ENCODE assay signal across 8 mouse cellular contexts in genomic region chr4:155249257-155249647, GRCm38 (mm10). TPM values are rescaled to one million over a fixed set of nuclear protein-coding genes. Genes with fewer than 3 reads are reported as not detected.
DNase-seq lines count a peak whose midpoint lies in the region; ATAC-seq lines count a peak whose summit lies in the region.

No protein-coding gene starts in this region.

- H3K9ac ChIP-seq in intestine, embryonic 16.5 days (ENCODE audit: low read depth, low read length): peak overlapping the region; percentile 86

- DNase-seq in adrenal gland, postnatal 10 days: peak; percentile 95
- peak; percentile 96 for DNase-seq in embryo, embryonic 9.5 days (ENCODE audit: extremely low spot score)
- DNase-seq in gastrocnemius, postnatal 4 days (ENCODE audit: low spot score in 2 of 2): peak; percentile 81 to 92
- DNase-seq in left cerebral cortex, postnatal 25 days (ENCODE audit: low spot score in 2 of 2): peak; percentile 94 to 96
- DNase-seq in mesoderm, embryonic 11.5 days (ENCODE audit: low read depth, low spot score): peak; percentile 96
- peak; percentile 88 for DNase-seq in right cerebral cortex, postnatal 25 days
- peak; percentile 91 to 92 for DNase-seq in urinary bladder, postnatal 36 days (ENCODE audit: low spot score in 2 of 2)

- no peaks in the 10 kb centered on the region for H3K27me3 ChIP-seq in intestine, embryonic 16.5 days (replicated peaks; ENCODE audit: control insufficient read depth, insufficient read depth, low read length)

- ATAC-seq in intestine, embryonic 16.5 days: peak; percentile 76

- H3K4me1 ChIP-seq in intestine, embryonic 16.5 days (ENCODE audit: control insufficient read depth, insufficient read depth, low read length): peaks cover 23% of the 10 kb centered on the region

- peak overlapping the region; percentile 63 for H3K4me3 ChIP-seq in intestine, embryonic 16.5 days (ENCODE audit: low read length)

- H3K27ac ChIP-seq in intestine, embryonic 16.5 days (ENCODE audit: low read length): peak overlapping the region; percentile 99

- peak overlapping the region; percentile 92 for H3K4me2 ChIP-seq in intestine, embryonic 16.5 days (ENCODE audit: low read depth, low read length)

- no peaks in the 10 kb centered on the region for H3K9me3 ChIP-seq in intestine, embryonic 16.5 days (ENCODE audit: control insufficient read depth, low read length)

- H3K36me3 ChIP-seq in intestine, embryonic 16.5 days (ENCODE audit: control insufficient read depth, insufficient read depth, low read length): no peaks in the 10 kb centered on the region

- WGBS in intestine, embryonic 16.5 days: under 1% methylated on average over 9 of the region's 9 CpGs

- intact Hi-C loops in left cerebral cortex, postnatal 25 days (cut with DNase I): loop anchor here (1.0 to 10.0 kb wide), 4 partner anchors 26 to 284 kb away; partner anchors contain the start of genes Hes5, Pank4 and Ski

RNA-seq across cellular contexts. Expression of gene Faap20, which starts 0.3 kb away (rescaled TPM):
- total RNA-seq in adrenal gland, postnatal 10 days (2021): 10 to 100 TPM; 41.1 to 47.3 TPM
- 10 to 100 TPM; 41.0 to 44.3 TPM for total RNA-seq in gastrocnemius, postnatal 4 days (2021)
- polyA plus RNA-seq in intestine, embryonic 16.5 days (2015; fragmentation: Nextera tagmentation; extraction: Ambion mirVana): 60.3 and 70.4 TPM in 2 replicates
- 10 to 100 TPM; 24.2 to 27.3 TPM for total RNA-seq in left cerebral cortex, postnatal 25 days (2021)

RNA-seq across cellular contexts. Expression of gene Ski, which starts 26.9 kb away (rescaled TPM):
- 10 to 100 TPM; 65.3 to 80.4 TPM for total RNA-seq in adrenal gland, postnatal 10 days (2021)
- total RNA-seq in gastrocnemius, postnatal 4 days (2021): 100 to 1,000 TPM; 133 to 138 TPM
- 11.4 and 11.7 TPM in 2 replicates for polyA plus RNA-seq in intestine, embryonic 16.5 days (2015; fragmentation: Nextera tagmentation; extraction: Ambion mirVana)
- total RNA-seq in left cerebral cortex, postnatal 25 days (2021): 100 to 1,000 TPM; 111 to 112 TPM

Comparison
In these comparisons a context has a peak if more than half of its experiments do, and no peak if none do; other contexts are left out.
1. Peak in every context shown above with its lines: DNase-seq, ATAC-seq, H3K4me3 ChIP-seq and H3K27ac ChIP-seq.